Mouse (Mus musculus) left cerebral cortex, adult 2 months (tissue): ENCODE data around the gene Tmem81. TPM values are rescaled to one million over a fixed set of nuclear protein-coding genes. Genes with fewer than 3 reads are reported as not detected.
A peak's percentile ranks its signal among the peaks of the same experiment; 100 is the strongest.

Experiments
- DNase-seq, 2 experiments: peaks; one replicate each; pipeline ENCODE4 v3.0.0; 2021 to 2022; ENCODE audit warnings: low spot score in 2 of 2, mixed read lengths in 1 of 2; ENCODE audit errors: extremely low spot score in 1 of 2
- H3K27ac ChIP-seq: fragments of 200-600 bp; 2 replicates; pipeline ENCODE4 v1.8.1; 2022
- H3K4me3 ChIP-seq: fragments of 200-600 bp; 2 replicates; pipeline ENCODE4 v1.8.1; 2022
- CTCF ChIP-seq: fragments of 200-600 bp; IDR thresholded peaks from 2 replicates; pipeline ENCODE4 v1.8.1; 2022; ENCODE audit warnings: antibody characterized with exemption, mild to moderate bottlenecking, moderate library complexity
- intact Hi-C: fragments of 180-260 bp; cut with DNase I; formaldehyde crosslinking; loops from one replicate; pipeline ENCODE4 v1.15.1; 2025
- total RNA-seq, 2 experiments: library from RNA; stranded (reverse); gene quantifications; 2 replicates each; pipeline ENCODE4 v1.2.3; 2021

The Tmem81 gene
- total RNA-seq, 2 experiments from 2014 or later = 3.9 to 4.4 TPM

DNA sequence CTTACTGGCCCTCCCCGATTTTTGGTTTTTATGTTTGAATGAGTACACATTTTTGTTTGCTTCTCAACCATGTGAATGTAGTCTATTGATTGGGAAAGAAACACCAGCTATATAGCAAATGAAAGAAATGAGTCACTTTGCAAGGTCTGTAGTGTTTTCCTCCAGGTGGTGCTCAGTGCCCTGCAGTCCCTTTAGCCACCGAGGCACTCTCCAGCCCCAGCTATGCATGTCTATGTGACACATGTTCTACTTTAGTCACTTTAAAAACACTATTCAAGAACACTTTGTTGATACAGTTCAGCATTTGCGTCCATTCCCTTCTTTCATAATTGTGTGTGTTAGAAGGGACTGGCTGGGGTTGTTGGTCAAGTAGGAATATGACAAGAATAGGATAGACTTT is 22.8 kb upstream of the Tmem81 start:
- no peak for TF ChIP-seq CTCF
- no peak overlapping the region for H3K27ac ChIP-seq
- H3K4me3 ChIP-seq = no peak overlapping the region
- intact Hi-C loops = no loop called here
- DNase-seq = no peak

DNA sequence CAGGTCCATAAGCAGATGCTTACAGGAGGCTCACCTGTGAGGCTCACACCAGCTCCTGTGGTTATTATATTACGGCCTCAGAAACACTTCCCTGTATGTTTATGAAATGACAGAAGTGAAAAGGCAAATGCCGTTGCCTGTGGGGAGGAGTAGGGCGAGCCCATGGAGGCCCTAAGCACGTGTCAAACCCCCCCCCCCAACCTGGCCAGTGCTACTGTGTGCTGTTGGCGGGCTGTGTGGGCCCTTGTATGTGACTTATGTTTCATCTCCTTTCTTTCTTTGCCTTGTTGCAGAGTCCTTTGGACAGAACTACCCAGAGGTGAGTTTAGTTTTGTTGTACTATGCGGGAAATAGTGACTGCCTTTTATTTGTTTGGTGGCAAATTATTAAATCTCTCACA is 22.3 kb upstream of the Tmem81 start:
- TF ChIP-seq CTCF = no peak
- intact Hi-C loops = no loop called here
- Histone ChIP-seq H3K27ac (no peak overlapping the region), H3K4me3 (no peak overlapping the region)
- no peak for DNase-seq

DNA sequence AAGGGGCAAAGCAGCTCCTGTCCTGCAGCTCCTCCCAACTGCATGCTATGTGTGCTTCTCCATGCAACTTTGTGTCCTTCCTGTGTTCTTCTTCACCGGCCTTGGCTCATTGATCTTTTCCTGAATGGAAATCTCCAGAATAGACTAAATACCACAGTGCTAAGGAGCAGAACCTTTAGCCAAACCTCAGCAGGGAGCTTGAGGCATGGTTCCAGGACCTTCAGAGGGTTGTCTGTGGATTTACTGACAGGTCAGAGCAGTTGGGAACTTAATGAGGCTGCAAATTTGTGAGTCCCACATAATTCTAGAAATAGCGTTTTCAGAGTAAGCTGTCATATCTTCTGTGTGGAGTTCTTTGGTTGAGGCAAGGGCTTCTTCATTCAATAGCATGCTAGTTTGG is 5.5 kb upstream of the Tmem81 start:
- no peak overlapping the region for H3K27ac ChIP-seq
- intact Hi-C loops = no loop called here
- no peak for TF ChIP-seq CTCF
- DNase-seq = no peak
- no peak overlapping the region for H3K4me3 ChIP-seq

DNA sequence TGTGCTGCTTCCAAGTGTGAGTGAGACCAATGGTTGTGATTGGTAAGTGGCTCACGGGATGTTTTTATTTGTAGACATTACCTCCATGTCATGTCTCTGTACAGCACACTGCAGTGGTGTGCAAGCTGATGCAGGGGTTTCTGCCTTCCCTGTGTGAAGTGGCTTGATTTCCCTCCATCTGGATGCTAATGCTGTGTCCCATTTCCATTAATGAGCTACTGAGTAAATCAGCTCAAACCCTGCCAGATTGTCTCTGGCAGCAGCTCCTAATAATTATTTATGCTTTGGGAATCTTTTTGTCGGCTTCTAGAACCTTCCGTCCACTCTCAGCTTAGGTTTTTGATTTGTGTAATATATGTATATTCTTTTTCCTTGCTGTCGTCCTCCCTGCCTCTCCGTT is 875 bp upstream of the Tmem81 start:
- peak overlapping the region; percentile 68 for H3K27ac ChIP-seq
- DNase-seq = no peak
- intact Hi-C loops = no loop called here
- no peak overlapping the region for H3K4me3 ChIP-seq
- no peak for TF ChIP-seq CTCF

DNA sequence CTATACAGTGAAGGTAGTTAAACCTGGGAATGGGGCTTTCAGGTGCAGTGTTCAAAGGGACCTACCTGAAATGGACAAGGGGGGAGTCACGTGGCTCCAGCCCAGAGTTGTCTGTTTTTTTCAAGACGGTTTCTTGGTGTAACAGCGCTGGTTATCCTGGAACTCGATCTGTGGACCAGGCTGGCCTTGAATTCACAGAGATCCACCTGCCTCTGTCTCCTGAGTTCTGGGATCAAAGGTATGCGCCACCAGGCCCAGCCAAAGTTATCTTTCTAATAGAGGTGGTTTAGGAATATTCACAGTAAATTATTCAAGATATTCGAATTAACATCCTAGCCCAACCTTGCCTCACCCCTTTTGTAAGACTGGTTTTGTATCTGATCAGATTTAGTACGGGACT is 626 bp downstream of the Tmem81 start:
- intact Hi-C loops = no loop called here
- peak overlapping the region; percentile 68 for H3K27ac ChIP-seq
- H3K4me3 ChIP-seq = no peak overlapping the region
- no peak for TF ChIP-seq CTCF
- no peak for DNase-seq

DNA sequence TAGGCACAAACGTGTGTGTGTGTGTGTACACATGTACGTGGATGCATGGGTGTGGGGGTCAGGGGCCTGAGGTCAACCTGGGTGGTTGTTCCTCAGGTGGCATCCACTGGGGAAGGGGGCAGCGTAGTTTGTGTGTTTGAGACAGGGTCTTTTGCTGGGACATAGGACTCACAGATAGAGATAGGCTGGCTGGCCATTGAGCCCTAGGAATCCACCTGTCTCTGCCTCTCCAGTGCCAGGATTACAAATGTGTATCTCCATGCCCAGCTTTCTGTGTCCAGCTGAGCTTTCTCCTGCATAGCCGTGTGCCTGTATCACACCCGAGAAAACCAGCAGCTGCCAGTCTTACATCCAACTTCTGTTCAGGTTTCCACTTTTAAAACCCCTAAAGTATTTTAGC is 3.7 kb downstream of the Tmem81 start:
- intact Hi-C loops = no loop called here
- no peak for DNase-seq
- no peak for TF ChIP-seq CTCF
- no peak overlapping the region for H3K4me3 ChIP-seq
- no peak overlapping the region for H3K27ac ChIP-seq

DNA sequence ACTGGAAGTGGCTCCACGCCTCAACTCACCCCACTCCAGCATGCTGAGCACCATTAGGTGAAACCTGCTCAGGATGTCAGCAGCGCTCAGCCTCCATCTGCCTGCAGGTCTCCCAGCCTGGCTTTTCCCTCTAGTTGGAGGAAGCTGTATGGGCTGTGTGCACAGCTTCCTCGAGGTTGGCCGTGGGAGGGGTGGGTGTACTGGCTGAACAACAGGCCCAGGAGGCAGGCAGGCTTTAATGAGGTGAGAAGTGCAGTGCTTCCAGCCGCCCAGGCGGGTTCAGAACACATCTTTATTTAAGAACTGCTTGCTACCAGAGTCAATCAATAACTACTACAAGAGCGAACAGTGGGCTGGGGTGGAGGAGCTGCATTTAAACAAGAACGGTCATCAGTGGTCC is 5.5 kb downstream of the Tmem81 start:
- intact Hi-C loops = no loop called here
- no peak overlapping the region for H3K4me3 ChIP-seq
- TF ChIP-seq CTCF = no peak
- DNase-seq = no peak
- no peak overlapping the region for H3K27ac ChIP-seq

DNA sequence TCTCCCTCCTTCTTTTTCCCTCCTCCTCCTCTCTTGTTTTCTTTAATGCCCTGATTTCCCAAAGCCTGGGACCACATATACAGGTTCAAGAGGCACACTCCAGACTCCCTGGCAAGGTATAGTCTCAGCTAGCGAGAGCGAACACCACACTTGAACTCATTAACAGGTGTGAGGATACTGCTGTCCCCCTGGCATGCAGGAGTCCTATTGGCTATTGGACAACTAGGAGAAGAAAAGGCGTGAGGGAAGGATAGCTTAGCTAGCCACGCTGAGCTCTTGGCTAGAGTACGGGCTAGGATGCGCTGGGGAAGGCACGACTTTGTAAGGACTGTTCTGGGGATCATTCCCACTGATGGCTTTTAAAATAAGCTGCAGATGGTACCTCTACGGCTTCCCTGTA is 6.1 kb downstream of the Tmem81 start:
- intact Hi-C loops = no loop called here
- no peak overlapping the region for H3K27ac ChIP-seq

DNA sequence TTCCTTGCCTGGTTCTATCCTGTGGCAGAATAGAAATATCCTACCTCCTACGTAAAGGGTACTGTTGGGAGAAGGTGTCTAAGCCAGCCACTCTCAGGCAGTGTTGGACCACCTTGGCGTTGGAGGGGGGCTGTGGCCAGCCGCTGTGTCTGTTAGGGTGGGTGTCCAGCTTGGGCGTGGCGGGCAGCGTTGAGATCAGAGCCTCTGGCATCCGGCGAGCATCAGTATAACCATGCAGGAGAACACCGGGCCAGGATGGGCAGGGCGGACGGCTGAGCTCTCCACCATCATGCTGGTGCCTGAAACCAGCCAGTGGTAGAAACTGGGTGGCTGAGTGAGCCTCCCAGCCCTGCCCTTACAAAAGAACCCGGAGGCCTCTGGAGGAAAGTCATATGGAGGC is 9.3 kb downstream of the Tmem81 start:
- TF ChIP-seq CTCF = no peak
- intact Hi-C loops = no loop called here
- Histone ChIP-seq H3K4me3 (no peak overlapping the region), H3K27ac (no peak overlapping the region)
- DNase-seq = no peak

More for the DNA sequence above, 6.1 kb downstream of the Tmem81 start:
- DNase-seq = peak in 1 of 2 experiments; percentile 11
- no peak overlapping the region for H3K4me3 ChIP-seq
- no peak for TF ChIP-seq CTCF

DNA sequence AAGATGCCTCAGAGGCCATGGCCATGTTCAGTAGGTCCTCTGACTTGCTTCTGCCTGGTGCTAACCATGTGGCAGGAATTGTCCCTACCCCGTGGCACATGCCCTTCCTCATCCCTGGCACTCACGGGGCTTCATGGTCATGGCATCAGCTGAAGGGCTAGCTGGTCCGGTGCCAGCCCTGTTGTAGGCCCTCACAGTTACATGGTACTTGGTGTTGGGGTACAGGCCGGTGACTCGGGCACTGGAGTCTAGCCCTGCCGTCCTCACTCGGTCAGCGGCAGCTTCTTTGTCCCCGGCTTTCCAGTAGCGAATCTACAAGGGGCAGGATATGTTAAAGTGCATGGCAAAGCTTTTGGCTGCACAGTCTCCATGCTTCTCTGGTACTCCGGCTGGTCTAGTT is 10.7 kb downstream of the Tmem81 start:
- no peak for TF ChIP-seq CTCF
- intact Hi-C loops = no loop called here
- DNase-seq = no peak
- Histone ChIP-seq H3K27ac (no peak overlapping the region), H3K4me3 (no peak overlapping the region)

DNA sequence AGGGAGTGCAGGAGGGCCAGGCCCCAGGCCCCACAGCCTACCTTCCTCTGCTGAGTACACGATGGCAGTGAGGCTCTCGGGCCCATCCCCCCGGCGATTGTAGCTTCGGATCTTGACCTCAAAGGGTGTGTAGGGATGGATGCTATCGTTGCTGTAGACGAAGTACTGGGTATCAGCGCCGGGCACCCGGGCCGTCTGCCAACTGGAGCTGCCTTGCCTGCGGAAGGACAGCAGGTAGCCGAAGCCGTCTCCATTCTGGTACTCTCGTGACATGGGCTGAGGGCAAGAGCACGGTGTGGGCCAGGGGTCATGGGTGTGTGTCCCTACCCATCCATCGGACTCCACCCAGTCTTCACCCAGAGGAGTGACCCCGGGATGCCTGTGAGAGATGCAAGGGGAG is 12.6 kb downstream of the Tmem81 start:
- no peak for TF ChIP-seq CTCF
- no peak for DNase-seq
- Histone ChIP-seq H3K27ac (no peak overlapping the region), H3K4me3 (no peak overlapping the region)
- intact Hi-C loops = no loop called here

DNA sequence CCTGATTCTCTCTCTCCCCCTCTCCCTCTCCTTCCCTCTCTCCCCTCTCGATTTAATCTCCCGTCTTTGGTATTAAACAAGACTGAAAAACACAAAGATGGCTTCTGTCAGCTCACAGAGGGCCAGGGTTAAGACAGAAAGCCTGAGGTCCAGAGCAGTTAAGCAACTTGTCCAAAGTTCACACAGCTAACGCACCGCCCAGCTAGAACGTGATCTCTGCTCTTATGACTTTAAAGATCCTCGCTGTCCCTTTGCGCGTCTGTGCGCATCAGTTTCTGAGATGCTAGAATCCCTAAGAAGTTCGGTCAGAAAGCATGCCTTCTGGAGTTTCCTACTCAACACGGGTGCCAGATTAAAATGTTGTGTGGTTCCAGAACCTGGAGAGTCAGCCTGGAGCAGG is 13.7 kb downstream of the Tmem81 start:
- no peak overlapping the region for H3K4me3 ChIP-seq
- no peak for DNase-seq
- TF ChIP-seq CTCF = no peak
- no peak overlapping the region for H3K27ac ChIP-seq
- intact Hi-C loops = no loop called here

DNA sequence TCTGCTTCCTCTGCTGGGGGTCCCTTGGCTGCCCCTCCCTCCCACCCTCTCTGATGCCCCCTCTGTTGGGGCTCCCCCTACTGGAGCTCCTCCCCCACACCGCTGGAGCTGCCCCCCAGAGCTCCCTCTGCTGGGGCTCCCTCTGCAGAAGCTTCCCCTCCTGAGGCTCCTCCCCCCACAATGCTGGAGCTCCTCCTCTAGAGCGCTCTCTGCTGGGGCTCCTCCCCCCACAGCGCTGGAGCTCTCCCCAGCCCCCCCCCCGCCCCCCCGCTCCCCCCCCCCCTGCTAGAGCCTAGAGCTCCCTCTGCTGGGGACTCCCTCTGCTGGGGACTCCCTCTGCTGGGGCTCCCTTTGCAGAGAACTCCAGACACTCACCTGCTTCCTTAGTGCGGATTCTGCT is 14.7 kb downstream of the Tmem81 start:
- peak; percentile 40 for TF ChIP-seq CTCF
- intact Hi-C loops = no loop called here
- peak; percentile 36 to 65 for DNase-seq
- Histone ChIP-seq H3K4me3 (no peak overlapping the region), H3K27ac (no peak overlapping the region)

DNA sequence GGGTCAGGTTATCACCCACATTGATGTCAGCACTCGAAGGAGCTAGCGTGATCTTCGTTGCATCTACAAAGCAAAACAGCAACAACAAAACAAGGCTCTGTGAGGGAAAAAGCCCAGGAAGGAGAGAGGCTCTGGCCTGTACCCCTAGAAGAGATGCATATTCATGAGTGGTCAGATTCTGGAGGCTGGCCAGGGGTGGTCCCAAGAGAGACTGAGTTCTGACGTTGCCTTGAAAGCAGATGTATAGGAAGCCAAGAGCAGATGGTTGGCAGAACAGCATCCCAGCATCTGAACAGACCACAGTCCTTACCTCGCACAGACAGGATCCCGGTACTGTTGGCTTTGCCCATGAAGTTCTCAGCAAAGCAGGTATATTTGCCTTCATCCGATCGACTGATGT is 17.0 kb downstream of the Tmem81 start:
- DNase-seq = no peak
- intact Hi-C loops = no loop called here
- no peak overlapping the region for H3K4me3 ChIP-seq
- no peak for TF ChIP-seq CTCF
- H3K27ac ChIP-seq = no peak overlapping the region
